ENCODE assay signal across 18 mouse cellular contexts in genomic region chr1:135097441-135097840, GRCm38 (mm10). TPM values are rescaled to one million over a fixed set of nuclear protein-coding genes. Genes with fewer than 3 reads are reported as not detected.
"Had no signal": no experiment of that assay in that cellular context is flagged by ENCODE, and none has a peak within 500 bp of the region (broad histone marks: within the 10 kb centered on the region; RNA-seq: fewer than 3 reads in every experiment).

No protein-coding gene starts in this region.

- H3K36me3 ChIP-seq: lung, embryonic 15.5 days; midbrain, embryonic 13.5 days; midbrain, embryonic 15.5 days; neural tube, embryonic 12.5 days had no signal

- H3K4me3 ChIP-seq: lung, embryonic 15.5 days; megakaryocyte, embryonic 14.5 days; midbrain, embryonic 13.5 days; midbrain, embryonic 15.5 days; neural tube, embryonic 12.5 days had no signal

- H3K9ac ChIP-seq: liver, postnatal 0 days; lung, embryonic 15.5 days; midbrain, embryonic 13.5 days; midbrain, embryonic 15.5 days; neural tube, embryonic 12.5 days had no signal

- ATAC-seq: liver, postnatal 0 days; lung, postnatal 0 days; midbrain, embryonic 13.5 days; midbrain, embryonic 15.5 days had no signal

- H3K4me2 ChIP-seq: lung, embryonic 15.5 days; midbrain, embryonic 11.5 days; midbrain, embryonic 13.5 days; midbrain, embryonic 15.5 days; neural tube, embryonic 12.5 days had no signal

- H3K9me3 ChIP-seq: lung, embryonic 15.5 days; megakaryocyte, embryonic 14.5 days; midbrain, embryonic 13.5 days; midbrain, embryonic 15.5 days; neural tube, embryonic 12.5 days had no signal

- H3K4me1 ChIP-seq: midbrain, embryonic 15.5 days; neural tube, embryonic 12.5 days had no signal

- H3K27ac ChIP-seq: lung, embryonic 15.5 days; macrophage; midbrain, embryonic 13.5 days; midbrain, embryonic 15.5 days; neural tube, embryonic 12.5 days had no signal

- DNase-seq: liver, postnatal 0 days; lung, adult 2 months; lung, postnatal 14 days; lung, postnatal 36 days; right cerebral cortex, postnatal 14 days; thymus, adult 18-20 months; thymus, postnatal 14 days; thymus, postnatal 36 days had no signal

RNA-seq across cellular contexts. Expression of gene Lgr6, which starts 7.6 kb away (rescaled TPM):
- total RNA-seq: monocyte, adult 5-6 weeks; neutrophil, adult 5-6 weeks had no signal
- polyA plus RNA-seq: macrophage had no signal
